Mouse (Mus musculus): ENCODE results near the gene Wdr59.

DNA sequence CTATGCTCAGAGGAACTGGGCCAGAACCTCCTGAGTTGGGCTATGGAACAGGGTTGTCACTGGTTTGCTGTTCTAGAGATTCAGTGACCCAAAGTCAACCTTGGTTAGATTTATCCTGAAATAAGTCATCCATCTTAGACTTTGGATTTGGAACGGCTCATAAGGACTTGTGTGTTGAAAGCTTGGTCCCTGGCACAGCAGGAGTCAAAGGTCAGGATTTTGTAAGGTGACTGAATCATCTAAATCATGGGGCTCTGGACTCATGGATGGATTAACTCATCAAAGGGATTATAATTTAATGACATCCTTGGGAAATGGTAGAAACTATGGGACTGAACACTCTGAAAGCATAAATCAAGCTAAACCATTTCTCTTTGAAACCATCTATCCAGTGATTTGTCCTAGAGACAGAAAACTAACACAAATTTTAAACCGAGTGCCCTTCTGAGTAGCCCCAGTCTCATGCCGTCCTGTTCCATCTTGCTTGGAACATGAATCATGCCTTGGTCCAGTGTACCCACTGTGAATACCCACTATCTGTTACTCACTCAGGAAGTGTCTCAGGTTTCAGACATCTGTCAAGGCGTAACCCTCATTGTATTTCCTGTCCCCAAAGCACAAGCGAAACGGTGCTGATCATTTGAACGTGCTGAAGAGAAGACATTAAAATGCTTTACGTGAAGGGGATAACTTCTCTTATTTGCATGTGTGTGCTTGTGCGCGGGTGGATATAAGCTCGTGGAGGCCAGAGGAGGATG is 86.6 kb downstream of the Wdr59 start:
- TF ChIP-seq CTCF (IDR thresholded peaks at IDR 0.05; ENCODE audit: borderline replicate concordance, control insufficient read depth, extremely low read depth, insufficient read depth, low read length, poor library complexity) (no peak), POLR2A (IDR thresholded peaks at IDR 0.05; ENCODE audit: control insufficient read depth, extremely low read depth, insufficient read depth, low read length, poor library complexity) (no peak)
